Mouse (Mus musculus) heart, embryonic 14.5 days (tissue): Measurements from ENCODE around the gene Olfr47. TPM values are rescaled to one million over a fixed set of nuclear protein-coding genes. Genes with fewer than 3 reads are reported as not detected.
"Not testable (repeated sequence)": the region's sequence is repeated elsewhere in the genome, so short reads cannot be mapped to it uniquely, and the experiment has no call there.

Experiments
- ATAC-seq: fragments of 200-750 bp; cut with Nextera tagmentation; 2 replicates; pipeline ENCODE4 v1.8.0; 2017; ENCODE audit warnings: low read depth, moderate TSS enrichment; ENCODE audit not compliant: insufficient number of reproducible peaks, insufficient read depth, low FRiP score
- H3K27ac ChIP-seq, 2 experiments: fragments of 200-500 bp in 1 of 2; fragments of 300-500 bp in 1 of 2; sonication (generic) in 1 of 2; replicated peaks in 1 of 2; 2 replicates each; pipeline ENCODE4 v1.5.1; 2012 to 2014; ENCODE audit warnings: low read depth in 2 of 2, low read length in 2 of 2, control low read depth in 1 of 2, mild to moderate bottlenecking in 1 of 2, mixed read lengths in 1 of 2; ENCODE audit not compliant: control insufficient read depth in 1 of 2, insufficient read depth in 1 of 2
- H3K27me3 ChIP-seq: fragments of 300-500 bp; sonication (generic); 2 replicates; pipeline ENCODE4 v1.6.1; 2014; ENCODE audit warnings: mild to moderate bottlenecking, low read length, control low read depth; ENCODE audit not compliant: control insufficient read depth, insufficient read depth
- H3K36me3 ChIP-seq: fragments of 300-500 bp; sonication (generic); 2 replicates; pipeline ENCODE4 v1.6.1; 2014; ENCODE audit warnings: mild to moderate bottlenecking, control low read depth, low read length, mixed read lengths; ENCODE audit not compliant: control insufficient read depth, insufficient read depth
- H3K4me1 ChIP-seq, 2 experiments: fragments of 200-500 bp in 1 of 2; fragments of 300-500 bp in 1 of 2; sonication (generic) in 1 of 2; 2 replicates each; pipeline ENCODE4 v1.6.1; 2012 to 2014; ENCODE audit warnings: low read length in 2 of 2, control low read depth in 1 of 2, mixed read lengths in 1 of 2; ENCODE audit not compliant: control insufficient read depth in 2 of 2, insufficient read depth in 2 of 2
- H3K4me2 ChIP-seq: fragments of 300-500 bp; sonication (generic); 2 replicates; pipeline ENCODE4 v1.6.1; 2014; ENCODE audit warnings: mild to moderate bottlenecking, low read length
- H3K4me3 ChIP-seq, 2 experiments: fragments of 200-500 bp in 1 of 2; fragments of 300-500 bp in 1 of 2; sonication (generic) in 1 of 2; 2 replicates each; pipeline ENCODE4 v1.5.1; 2012 to 2014; ENCODE audit warnings: low read length in 2 of 2, mild to moderate bottlenecking in 2 of 2, control low read depth in 1 of 2, low read depth in 1 of 2, moderate library complexity in 1 of 2; ENCODE audit not compliant: control insufficient read depth in 1 of 2, insufficient read depth in 1 of 2
- H3K9ac ChIP-seq: fragments of 300-500 bp; sonication (generic); 2 replicates; pipeline ENCODE4 v1.6.1; 2014; ENCODE audit warnings: mild to moderate bottlenecking, low read length
- H3K9me3 ChIP-seq: fragments of 300-500 bp; sonication (generic); 2 replicates; pipeline ENCODE4 v1.6.1; 2016; ENCODE audit warnings: low read length, control low read depth; ENCODE audit not compliant: control insufficient read depth
- WGBS: fragments of 180-500 bp; shearing (Covaris S2); extraction: QIAGEN DNeasy Blood & Tissue Kit; methylation state at CpG from one replicate; pipeline ENCODE4 v1.1.7; 2014; 5-methylcytosine and 5-hydroxymethylcytosine counted together
- polyA plus RNA-seq: library from polyadenylated mRNA; unstranded; fragments of >200 nt; fragmentation: Nextera tagmentation; extraction: Ambion mirVana; gene quantifications from 2 replicates; pipeline ENCODE4 v1.2.1, GENCODE M21; 2014

Olfr47 gene
- not detected in 2 replicates for polyA plus RNA-seq

GRCm38 (mm10) chr6:43231255-43231654 is at the start of gene Olfr47:
Gene Olfr47 (plus strand): TSS chr6:43231529.
- H3K36me3 ChIP-seq, H3K4me1 ChIP-seq, H3K27me3 ChIP-seq, H3K9me3 ChIP-seq, H3K9ac ChIP-seq, H3K4me3 ChIP-seq, H3K27ac ChIP-seq, ATAC-seq, H3K4me2 ChIP-seq: not testable (repeated sequence)
- WGBS = 65% methylated on average over 1 of the region's 1 CpGs

- no peak overlapping the region for H3K9ac ChIP-seq
These were observed 40.3 kb upstream of the Olfr47 start for GRCm38 (mm10) chr6:43190986-43191385.

GRCm38 (mm10) chr6:43196781-43197180 is 34.5 kb upstream of the Olfr47 start, which contains the start of gene Olfr435:
Gene Olfr435 (plus strand): TSS chr6:43197146.
- Histone ChIP-seq H3K9me3 (no peaks in the 10 kb centered on the region), H3K27ac (no peak within 1 kb of the TSS), H3K4me1 (no peaks in the 10 kb centered on the region), H3K4me3 (no peak within 1 kb of the TSS), H3K9ac (no peak within 1 kb of the TSS), H3K36me3 (no peaks in the 10 kb centered on the region), H3K27me3 (no peaks in the 10 kb centered on the region), H3K4me2 (no peak within 1 kb of the TSS)
- ATAC-seq = no peak

More at GRCm38 (mm10) chr6:43190986-43191385, 40.3 kb upstream of the Olfr47 start:
- no peak for ATAC-seq
- Histone ChIP-seq H3K4me3 (no peak overlapping the region), H3K4me2 (no peak overlapping the region), H3K36me3 (no peaks in the 10 kb centered on the region), H3K9me3 (no peaks in the 10 kb centered on the region), H3K4me1 (no peaks in the 10 kb centered on the region), H3K27me3 (no peaks in the 10 kb centered on the region), H3K27ac (no peak overlapping the region)
- WGBS = 85% methylated on average over 3 of the region's 3 CpGs

- no peak overlapping the region for H3K4me3 ChIP-seq
- no peaks in the 10 kb centered on the region for H3K27me3 ChIP-seq
- 52% methylated on average over 3 of the region's 3 CpGs for WGBS
- no peak overlapping the region for H3K27ac ChIP-seq
- H3K9me3 ChIP-seq = no peaks in the 10 kb centered on the region
- no peak for ATAC-seq
- no peak overlapping the region for H3K9ac ChIP-seq
- no peaks in the 10 kb centered on the region for H3K4me1 ChIP-seq
- H3K4me2 ChIP-seq = no peak overlapping the region
- no peaks in the 10 kb centered on the region for H3K36me3 ChIP-seq
These were observed 33.2 kb upstream of the Olfr47 start for GRCm38 (mm10) chr6:43198094-43198493.

- Histone ChIP-seq H3K9ac (no peak overlapping the region), H3K4me1 (no peaks in the 10 kb centered on the region), H3K27me3 (no peaks in the 10 kb centered on the region), H3K9me3 (no peaks in the 10 kb centered on the region), H3K36me3 (no peaks in the 10 kb centered on the region), H3K27ac (no peak overlapping the region), H3K4me2 (no peak overlapping the region), H3K4me3 (no peak overlapping the region)
- ATAC-seq = no peak
These were observed 28.5 kb upstream of the Olfr47 start for GRCm38 (mm10) chr6:43202786-43203185.

- Histone ChIP-seq H3K36me3 (no peaks in the 10 kb centered on the region), H3K4me2 (no peak overlapping the region), H3K4me1 (no peaks in the 10 kb centered on the region), H3K27ac (no peak overlapping the region), H3K9ac (no peak overlapping the region), H3K9me3 (no peaks in the 10 kb centered on the region), H3K4me3 (no peak overlapping the region), H3K27me3 (no peaks in the 10 kb centered on the region)
- WGBS = 56% methylated on average over 2 of the region's 2 CpGs
- no peak for ATAC-seq
These were observed 26.0 kb upstream of the Olfr47 start for GRCm38 (mm10) chr6:43205355-43205754.

- not testable (repeated sequence) for H3K4me3 ChIP-seq, H3K27ac ChIP-seq, H3K9ac ChIP-seq, H3K9me3 ChIP-seq, H3K4me2 ChIP-seq, H3K27me3 ChIP-seq, H3K36me3 ChIP-seq, H3K4me1 ChIP-seq, ATAC-seq
These were observed 18.5 kb upstream of the Olfr47 start, which contains the start of gene Olfr434 for GRCm38 (mm10) chr6:43212873-43213272. Gene Olfr434 (plus strand): TSS chr6:43213021.

GRCm38 (mm10) chr6:43242061-43242460 is 10.7 kb downstream of the Olfr47 start:
- Histone ChIP-seq H3K4me2 (no peak overlapping the region), H3K27me3 (no peaks in the 10 kb centered on the region), H3K9ac (no peak overlapping the region), H3K4me1 (no peaks in the 10 kb centered on the region), H3K36me3 (no peaks in the 10 kb centered on the region), H3K4me3 (no peak overlapping the region), H3K27ac (no peak overlapping the region), H3K9me3 (no peaks in the 10 kb centered on the region)
- no peak for ATAC-seq
- WGBS = 10% methylated on average over 4 of the region's 4 CpGs
